Mouse (Mus musculus) stomach, embryonic 15.5 days (tissue): Measurements from ENCODE around the gene Nrtn. TPM values are rescaled to one million over a fixed set of nuclear protein-coding genes. Genes with fewer than 3 reads are reported as not detected.

Source experiments
- ATAC-seq: fragments of 200-750 bp; cut with Nextera tagmentation; 2 replicates; pipeline ENCODE4 v1.8.0; 2017; ENCODE audit warnings: low read depth, moderate number of reproducible peaks, moderate TSS enrichment; ENCODE audit not compliant: insufficient read depth, low FRiP score
- H3K27ac ChIP-seq: fragments of 300-500 bp; sonication (generic); 2 replicates; pipeline ENCODE4 v1.5.1; 2015; ENCODE audit warnings: mild to moderate bottlenecking, inconsistent platforms
- H3K27me3 ChIP-seq: fragments of 300-500 bp; sonication (generic); replicated peaks from 2 replicates; pipeline ENCODE4 v1.6.1; 2015; ENCODE audit warnings: inconsistent platforms
- H3K36me3 ChIP-seq: fragments of 300-500 bp; sonication (generic); 2 replicates; pipeline ENCODE4 v1.6.1; 2015; ENCODE audit warnings: inconsistent platforms
- H3K4me1 ChIP-seq: fragments of 300-500 bp; sonication (generic); 2 replicates; pipeline ENCODE4 v1.6.1; 2015; ENCODE audit warnings: inconsistent platforms
- H3K4me2 ChIP-seq: fragments of 300-500 bp; sonication (generic); 2 replicates; pipeline ENCODE4 v1.6.1; 2015; ENCODE audit warnings: mild to moderate bottlenecking, inconsistent platforms
- H3K4me3 ChIP-seq: fragments of 300-500 bp; sonication (generic); replicated peaks from 2 replicates; pipeline ENCODE4 v1.5.1; 2015; ENCODE audit warnings: inconsistent platforms
- H3K9ac ChIP-seq: fragments of 300-500 bp; sonication (generic); 2 replicates; pipeline ENCODE4 v1.6.1; 2015; ENCODE audit warnings: inconsistent platforms
- H3K9me3 ChIP-seq: fragments of 300-500 bp; sonication (generic); 2 replicates; pipeline ENCODE4 v1.6.1; 2016; ENCODE audit warnings: inconsistent platforms
- WGBS: fragments of 180-500 bp; shearing (Covaris S2); methylation state at CpG from one replicate; pipeline ENCODE4 v1.1.7; 2015; 5-methylcytosine and 5-hydroxymethylcytosine counted together
- polyA plus RNA-seq: library from polyadenylated mRNA; unstranded; fragments of >200 nt; fragmentation: Nextera tagmentation; extraction: Ambion mirVana; gene quantifications from 2 replicates; pipeline ENCODE4 v1.2.1, GENCODE M21; 2015

The Nrtn gene
- polyA plus RNA-seq, 1 experiment from 2014 or later: 13.3 TPM

GRCm38 (mm10) chr17:56736534-56736933, 20.8 kb downstream of the Nrtn start:
- ATAC-seq: no peak
- Histone ChIP-seq H3K4me1 (no peaks in the 10 kb centered on the region), H3K9me3 (no peaks in the 10 kb centered on the region), H3K9ac (no peak overlapping the region), H3K27me3 (no peaks in the 10 kb centered on the region), H3K4me3 (no peak overlapping the region), H3K36me3 (no peaks in the 10 kb centered on the region), H3K4me2 (no peak overlapping the region), H3K27ac (no peak overlapping the region)
- WGBS: 46% methylated on average over 8 of the region's 8 CpGs

GRCm38 (mm10) chr17:56729656-56730055, 27.7 kb downstream of the Nrtn start:
- 65% methylated on average over 2 of the region's 2 CpGs for WGBS
- Histone ChIP-seq H3K27ac (no peak overlapping the region), H3K4me1 (peaks cover 29% of the 10 kb centered on the region), H3K36me3 (no peaks in the 10 kb centered on the region), H3K9me3 (no peaks in the 10 kb centered on the region), H3K4me3 (no peak overlapping the region), H3K4me2 (no peak overlapping the region), H3K27me3 (0 out of 2 replicates have a peak, but pooled peaks cover 3% of the 10 kb centered on the region), H3K9ac (no peak overlapping the region)
- no peak for ATAC-seq

- Histone ChIP-seq H3K4me3 (no peak overlapping the region), H3K4me1 (peaks cover 29% of the 10 kb centered on the region), H3K36me3 (peaks cover under 1% of the 10 kb centered on the region; the same call in 1 of the 2 replicates), H3K9me3 (no peaks in the 10 kb centered on the region), H3K4me2 (no peak overlapping the region), H3K27me3 (0 out of 2 replicates have a peak, but pooled peaks cover 3% of the 10 kb centered on the region), H3K9ac (no peak overlapping the region), H3K27ac (no peak overlapping the region)
- WGBS: 61% methylated on average over 6 of the region's 6 CpGs
- no peak for ATAC-seq
Observed at GRCm38 (mm10) chr17:56729151-56729550, 28.2 kb downstream of the Nrtn start.

- H3K9ac ChIP-seq: 0 out of 2 replicates have a peak overlapping the region, but pooled peaks have one; percentile 16
- ATAC-seq: peak; percentile 33; the same call in 1 of the 2 replicates
- H3K27ac ChIP-seq: peak overlapping the region; percentile 46
- H3K27me3 ChIP-seq: 0 out of 2 replicates have a peak, but pooled peaks cover 3% of the 10 kb centered on the region
- peak overlapping the region; percentile 25; the same call in 1 of the 2 replicates for H3K4me2 ChIP-seq
- WGBS: 6% methylated on average over 12 of the region's 12 CpGs
- H3K4me3 ChIP-seq: no peak overlapping the region
- H3K36me3 ChIP-seq: peaks cover 5% of the 10 kb centered on the region; the same call in 1 of the 2 replicates
- H3K9me3 ChIP-seq: no peaks in the 10 kb centered on the region
- H3K4me1 ChIP-seq: peaks cover 32% of the 10 kb centered on the region
Observed at GRCm38 (mm10) chr17:56728117-56728516, 29.2 kb downstream of the Nrtn start.

- Histone ChIP-seq H3K27me3 (0 out of 2 replicates have a peak, but pooled peaks cover 3% of the 10 kb centered on the region), H3K4me2 (peak overlapping the region; percentile 25; the same call in 1 of the 2 replicates), H3K36me3 (peaks cover 7% of the 10 kb centered on the region; the same call in 1 of the 2 replicates), H3K27ac (peak overlapping the region; percentile 46), H3K9ac (no peak overlapping the region), H3K9me3 (no peaks in the 10 kb centered on the region), H3K4me3 (no peak overlapping the region), H3K4me1 (peaks cover 33% of the 10 kb centered on the region)
- 8% methylated on average over 12 of the region's 12 CpGs for WGBS
- ATAC-seq: no peak
Observed at GRCm38 (mm10) chr17:56727659-56728058, 29.7 kb downstream of the Nrtn start.

- H3K9ac ChIP-seq: no peak overlapping the region
- no peak overlapping the region for H3K4me3 ChIP-seq
- 0 out of 2 replicates have a peak, but pooled peaks cover 3% of the 10 kb centered on the region for H3K27me3 ChIP-seq
- peak overlapping the region; percentile 46 for H3K27ac ChIP-seq
- WGBS: 12% methylated on average over 7 of the region's 7 CpGs
- 0 out of 2 replicates have a peak, but pooled peaks have one; percentile 6 for ATAC-seq
- no peaks in the 10 kb centered on the region for H3K9me3 ChIP-seq
- H3K4me2 ChIP-seq: no peak overlapping the region
- peaks cover 33% of the 10 kb centered on the region for H3K4me1 ChIP-seq
- peaks cover 11% of the 10 kb centered on the region; the same call in 1 of the 2 replicates for H3K36me3 ChIP-seq
Observed at GRCm38 (mm10) chr17:56727029-56727649, 30.2 kb downstream of the Nrtn start.

GRCm38 (mm10) chr17:56723419-56724161, 33.7 kb downstream of the Nrtn start:
- Histone ChIP-seq H3K27ac (no peak overlapping the region), H3K9ac (no peak overlapping the region), H3K4me1 (peaks cover 37% of the 10 kb centered on the region), H3K9me3 (no peaks in the 10 kb centered on the region), H3K36me3 (peaks cover 23% of the 10 kb centered on the region; the same call in 1 of the 2 replicates), H3K4me2 (no peak overlapping the region), H3K27me3 (no peaks in the 10 kb centered on the region), H3K4me3 (no peak overlapping the region)
- 73% methylated on average over 11 of the region's 11 CpGs for WGBS
- no peak for ATAC-seq

GRCm38 (mm10) chr17:56722441-56722840, 34.9 kb downstream of the Nrtn start:
- Histone ChIP-seq H3K9me3 (no peaks in the 10 kb centered on the region), H3K4me3 (no peak overlapping the region), H3K9ac (no peak overlapping the region), H3K4me1 (peaks cover 30% of the 10 kb centered on the region), H3K36me3 (peaks cover 23% of the 10 kb centered on the region; the same call in 1 of the 2 replicates), H3K27me3 (no peaks in the 10 kb centered on the region), H3K27ac (no peak overlapping the region), H3K4me2 (no peak overlapping the region)
- 51% methylated on average over 5 of the region's 5 CpGs for WGBS
- no peak for ATAC-seq

- no peaks in the 10 kb centered on the region for H3K9me3 ChIP-seq
- no peaks in the 10 kb centered on the region for H3K27me3 ChIP-seq
- peak within 1 kb of the TSS; percentile 86 for H3K27ac ChIP-seq
- WGBS: under 1% methylated on average over 59 of the region's 59 CpGs
- H3K9ac ChIP-seq: peak within 1 kb of the TSS; percentile 83
- peak within 1 kb of the TSS; percentile 81 for H3K4me3 ChIP-seq
- H3K36me3 ChIP-seq: peaks cover 18% of the 10 kb centered on the region
- H3K4me2 ChIP-seq: peak within 1 kb of the TSS; percentile 74
- ATAC-seq: peak; percentile 78
- peaks cover 25% of the 10 kb centered on the region for H3K4me1 ChIP-seq
Observed at GRCm38 (mm10) chr17:56717363-56718058, 39.8 kb downstream of the Nrtn start, which contains the start of the genes Ndufa11 and Vmac. Gene Ndufa11 (plus strand): TSS chr17:56717767. Gene Vmac (minus strand): TSS chr17:56718022.

GRCm38 (mm10) chr17:56716655-56717362, 40.5 kb downstream of the Nrtn start:
- Histone ChIP-seq H3K4me3 (peak overlapping the region; percentile 81), H3K27me3 (no peaks in the 10 kb centered on the region), H3K4me2 (peak overlapping the region; percentile 74), H3K9ac (peak overlapping the region; percentile 83), H3K36me3 (peaks cover 19% of the 10 kb centered on the region), H3K27ac (peak overlapping the region; percentile 86), H3K4me1 (peaks cover 25% of the 10 kb centered on the region), H3K9me3 (no peaks in the 10 kb centered on the region)
- under 1% methylated on average over 54 of the region's 55 CpGs for WGBS
- ATAC-seq: peak; percentile 92
